Mouse (Mus musculus): ENCODE data around the gene Arhgap23.

Arhgap23 gene

DNA sequence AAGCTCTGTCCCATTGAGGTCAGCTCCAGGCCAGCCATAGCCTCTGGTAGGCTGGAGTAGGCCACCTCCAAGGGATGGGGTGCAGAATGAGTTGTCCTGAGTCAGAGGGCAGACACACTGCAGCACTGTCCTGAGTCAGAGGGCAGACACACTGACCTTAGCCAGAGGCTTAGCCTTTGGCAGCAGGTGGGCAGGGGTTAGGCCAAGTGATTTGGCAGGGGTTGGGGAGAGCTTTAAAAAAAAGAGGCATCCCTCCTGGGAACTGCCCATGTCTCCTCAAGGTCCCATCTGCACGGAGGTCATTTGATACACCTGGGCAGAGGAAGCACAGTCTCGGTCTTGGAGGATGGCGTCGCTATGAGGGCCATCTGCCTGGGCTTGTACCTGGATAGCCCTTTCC, 48.7 kb downstream of the Arhgap23 start:
- DNase-seq (ENCODE audit: low spot score), result no peak

DNA sequence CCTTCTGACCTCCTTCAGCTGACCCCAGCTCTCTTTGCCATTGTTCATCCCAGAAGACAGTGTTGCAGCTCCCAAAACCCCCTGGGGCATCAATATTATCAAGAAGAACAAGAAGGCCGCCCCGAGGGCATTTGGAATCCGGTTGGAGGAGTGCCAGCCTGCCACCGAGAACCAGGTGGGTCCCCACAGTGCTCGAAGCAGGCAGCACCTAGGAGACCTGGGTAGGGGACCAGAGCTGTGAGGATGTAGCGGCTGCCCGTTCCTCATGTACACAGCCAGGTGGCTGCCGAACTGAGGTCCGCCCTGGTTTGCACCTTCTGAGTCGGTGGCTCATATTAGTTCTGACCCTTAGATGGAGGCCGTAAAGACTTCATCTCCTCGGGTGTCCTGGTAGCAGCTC, 50.6 kb downstream of the Arhgap23 start:
- no peak for DNase-seq (ENCODE audit: low spot score)

DNA sequence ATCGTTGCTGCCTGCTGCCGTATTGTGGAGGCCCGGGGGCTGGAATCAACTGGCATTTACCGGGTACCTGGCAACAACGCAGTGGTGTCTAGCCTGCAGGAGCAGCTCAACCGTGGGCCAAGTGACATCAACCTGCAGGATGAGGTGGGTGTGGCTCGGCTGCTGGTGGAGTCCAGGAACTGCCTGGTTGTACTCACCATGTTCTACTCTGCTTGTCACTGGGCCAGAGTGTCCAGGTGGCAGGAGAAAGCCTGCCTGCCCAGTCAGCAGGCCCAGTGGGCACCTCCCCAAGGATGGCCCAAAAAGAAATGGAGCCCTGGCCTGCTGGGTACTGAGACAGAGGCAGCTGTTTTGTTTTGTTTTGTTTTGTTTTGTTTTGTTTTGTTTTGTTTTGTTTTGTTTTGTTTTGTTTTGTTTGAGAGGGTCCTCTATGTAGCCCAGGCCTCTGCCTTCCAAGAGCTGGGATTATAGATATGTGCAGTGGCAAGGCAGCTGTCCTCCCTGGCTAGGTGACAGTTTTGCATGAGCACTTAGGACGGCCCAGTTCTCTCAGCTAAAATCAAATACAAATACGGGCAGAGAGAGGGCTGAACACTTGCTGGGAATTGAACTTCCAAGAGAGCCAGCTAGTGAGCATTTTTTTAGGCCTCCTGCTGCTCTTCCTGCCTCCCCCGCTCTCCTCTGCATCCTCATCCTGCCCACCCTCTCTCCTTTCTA, 51.3 kb downstream of the Arhgap23 start:
- DNase-seq (ENCODE audit: low spot score), result no peak

DNA sequence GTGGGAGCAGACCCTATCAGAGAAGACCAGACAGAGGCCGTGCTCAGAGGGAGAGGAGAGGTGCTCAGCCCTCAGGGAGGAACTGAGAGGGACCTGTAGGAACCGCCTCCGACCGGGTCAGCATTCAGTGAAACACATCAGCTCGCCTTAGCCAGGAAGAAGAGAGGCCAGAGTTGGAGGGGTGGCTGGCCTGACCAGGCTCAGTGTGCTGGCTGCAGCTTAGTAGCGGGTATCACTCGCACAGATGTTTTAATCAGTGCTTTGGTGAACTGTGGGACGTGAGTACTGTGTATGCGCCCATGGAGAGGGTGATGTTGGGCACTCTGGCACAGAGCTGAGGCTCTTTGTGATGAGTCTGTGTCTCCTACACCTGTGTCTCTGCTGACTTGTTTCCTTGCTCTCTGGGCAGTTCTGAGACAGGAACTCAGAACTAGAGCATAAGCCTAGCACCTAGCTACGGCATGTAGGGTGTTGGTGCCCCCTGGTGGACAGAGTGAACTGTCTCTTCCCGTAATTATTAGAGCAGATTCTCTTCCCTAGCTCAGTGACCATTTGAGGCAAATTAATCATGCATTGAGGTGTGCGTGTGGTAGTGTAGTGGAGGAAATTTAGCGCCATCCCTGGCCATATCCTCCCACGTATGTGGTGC, 53.4 kb downstream of the Arhgap23 start:
- DNase-seq (ENCODE audit: low spot score), result peak; percentile 85

DNA sequence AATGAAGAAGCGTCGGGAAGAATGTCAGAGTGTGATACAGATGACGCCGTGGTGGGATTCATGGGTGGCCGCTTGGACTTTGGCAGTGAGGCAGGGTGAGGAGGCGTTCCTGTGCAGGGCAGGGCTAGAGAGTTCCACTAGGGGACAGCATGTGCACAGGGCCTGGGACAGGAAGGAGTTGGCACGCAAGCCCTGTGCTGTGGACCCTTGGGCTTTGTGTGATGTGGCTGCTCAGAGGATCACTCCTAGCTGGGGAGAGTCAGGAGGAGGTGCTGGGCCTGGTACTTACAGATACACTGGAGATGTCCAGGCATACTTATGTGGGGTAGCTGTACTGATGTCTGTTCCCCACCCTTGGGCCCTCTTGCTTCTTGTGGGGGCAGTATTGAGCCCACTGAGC, 54.5 kb downstream of the Arhgap23 start:
- DNase-seq (ENCODE audit: low spot score), result no peak

DNA sequence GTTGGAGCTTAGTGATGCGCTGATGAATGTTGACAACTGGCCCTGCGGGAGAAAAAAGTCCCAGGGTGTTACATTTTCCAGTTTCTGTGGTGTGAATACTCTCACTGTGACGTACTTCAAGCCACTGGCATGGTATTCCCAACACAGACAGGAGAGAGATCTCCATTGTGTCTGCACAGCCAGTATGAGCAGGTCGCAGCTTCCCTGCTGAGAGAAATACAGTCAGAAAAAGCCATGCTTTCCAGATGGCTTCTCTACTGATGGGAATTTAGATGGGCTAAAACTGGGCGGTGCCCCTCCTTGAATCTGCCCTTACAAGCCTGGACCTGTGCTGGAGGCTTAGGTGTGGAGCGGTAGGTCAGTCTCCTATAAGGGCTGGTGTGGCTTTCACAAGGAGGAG, 55.9 kb downstream of the Arhgap23 start:
- no peak for DNase-seq (ENCODE audit: low spot score)

DNA sequence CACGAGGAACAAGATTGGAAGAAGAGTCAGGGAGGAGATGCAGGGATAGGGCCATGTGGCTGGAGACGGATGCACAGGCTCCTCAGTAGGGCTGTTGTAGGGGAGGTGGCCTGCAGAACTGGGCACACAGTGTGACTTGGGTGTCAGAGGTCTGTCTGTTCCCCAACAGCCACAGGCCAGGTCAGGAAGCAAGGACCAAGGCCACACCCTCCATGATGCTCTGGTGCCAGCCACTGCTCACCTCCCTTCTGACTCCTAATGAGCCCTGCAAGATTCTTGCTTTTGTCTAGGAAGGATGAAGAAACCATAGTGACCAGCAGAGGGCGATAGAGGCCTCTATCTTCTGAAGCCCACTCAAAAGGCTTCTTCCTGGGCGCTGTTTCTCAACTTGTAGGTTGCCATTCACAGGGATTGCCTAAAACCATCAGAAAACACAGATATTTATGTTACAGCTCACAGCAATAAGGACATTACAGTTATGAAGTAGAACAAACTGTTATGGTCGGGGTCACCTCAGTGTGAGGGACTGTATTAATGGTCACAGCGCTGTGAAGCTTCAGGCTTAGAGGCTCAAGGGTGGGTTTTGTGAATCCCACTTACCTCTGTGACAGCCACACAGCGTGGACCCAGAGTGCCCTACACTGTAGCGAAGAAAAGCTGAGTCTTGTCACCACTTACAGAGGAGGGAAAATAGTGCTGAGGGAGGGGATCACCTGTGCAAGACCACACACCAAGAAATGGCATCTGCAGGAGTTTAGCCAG, 61.2 kb downstream of the Arhgap23 start:
- DNase-seq (ENCODE audit: low spot score), result peak; percentile 61

DNA sequence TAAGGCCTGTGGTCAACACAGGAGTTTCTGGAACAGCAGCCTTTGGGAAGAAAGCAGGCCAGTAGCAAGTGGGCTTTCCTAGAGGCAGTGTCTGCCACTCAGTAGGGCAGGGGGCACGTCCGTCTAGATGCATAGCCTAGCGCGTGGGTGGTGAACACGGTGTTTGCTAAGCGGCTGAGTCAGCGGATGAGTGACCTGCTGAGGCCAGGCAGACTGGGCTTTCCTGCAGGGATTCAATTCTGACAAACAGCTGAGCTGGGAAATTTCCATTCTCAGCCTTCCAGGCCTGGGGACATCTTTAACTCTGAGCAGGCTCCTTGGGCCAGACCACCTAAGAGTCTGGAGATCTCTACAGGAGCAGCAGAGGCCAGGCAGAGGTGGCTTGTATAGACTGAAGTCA, 62.1 kb downstream of the Arhgap23 start:
- DNase-seq (ENCODE audit: low spot score), result no peak

DNA sequence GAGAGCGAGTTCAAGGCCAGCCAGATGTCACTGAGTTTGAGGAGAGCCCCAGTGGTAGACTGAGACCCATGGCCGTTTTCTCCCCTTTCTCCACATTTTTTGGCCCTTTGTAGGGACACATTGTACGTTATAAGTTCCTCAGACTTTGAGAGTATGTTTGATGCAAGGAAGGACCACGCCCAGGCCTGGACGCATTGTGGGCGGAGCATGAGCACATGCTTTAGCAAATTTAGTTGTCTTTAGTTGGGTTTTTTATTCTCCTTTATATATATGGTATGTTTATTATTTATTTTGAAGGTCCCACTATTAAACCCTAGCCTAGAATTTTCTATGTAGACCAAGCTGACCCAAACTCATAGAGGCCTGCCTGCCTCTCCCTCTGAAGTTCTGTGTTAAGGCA, 63.0 kb downstream of the Arhgap23 start:
- no peak for DNase-seq (ENCODE audit: low spot score)

DNA sequence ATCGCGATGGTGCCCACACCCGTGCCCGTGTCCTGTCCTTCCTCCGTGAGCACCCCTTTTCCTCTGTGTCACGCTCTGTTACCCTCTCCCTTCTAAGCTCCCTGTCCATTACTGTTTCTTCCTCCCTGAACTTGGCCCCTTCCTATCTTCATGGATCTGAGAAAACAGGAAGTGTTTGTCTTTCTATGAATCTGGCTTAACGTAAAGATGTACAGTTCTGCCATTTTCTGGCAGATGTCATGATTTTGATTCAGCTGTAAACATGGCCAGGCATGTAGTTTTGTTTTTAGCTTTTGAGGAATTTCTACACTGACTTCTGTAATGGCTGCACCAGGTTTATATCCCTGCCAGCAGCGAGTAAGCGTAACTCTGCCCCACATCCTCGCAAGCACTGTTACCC, 63.8 kb downstream of the Arhgap23 start:
- DNase-seq (ENCODE audit: low spot score), result no peak

DNA sequence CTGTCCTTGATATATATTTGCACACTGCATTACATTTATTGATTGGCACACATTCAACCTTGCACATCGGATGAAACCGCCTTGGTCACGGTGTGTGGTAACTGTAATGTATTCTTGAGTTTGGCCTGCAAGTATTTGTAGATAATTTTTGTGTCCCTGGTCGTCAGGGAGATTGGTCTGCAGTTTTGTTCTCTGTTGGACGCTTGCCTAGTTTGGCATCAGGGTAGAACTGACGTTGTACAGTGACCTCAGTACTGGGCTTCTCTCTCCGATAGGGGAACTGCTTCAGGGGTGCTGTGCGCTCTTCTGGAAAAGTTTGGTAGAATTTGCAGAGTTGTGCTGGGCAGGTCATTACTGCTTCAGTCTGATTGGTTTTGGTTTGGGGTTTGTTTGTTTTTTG, 64.5 kb downstream of the Arhgap23 start:
- DNase-seq (ENCODE audit: low spot score), result no peak

DNA sequence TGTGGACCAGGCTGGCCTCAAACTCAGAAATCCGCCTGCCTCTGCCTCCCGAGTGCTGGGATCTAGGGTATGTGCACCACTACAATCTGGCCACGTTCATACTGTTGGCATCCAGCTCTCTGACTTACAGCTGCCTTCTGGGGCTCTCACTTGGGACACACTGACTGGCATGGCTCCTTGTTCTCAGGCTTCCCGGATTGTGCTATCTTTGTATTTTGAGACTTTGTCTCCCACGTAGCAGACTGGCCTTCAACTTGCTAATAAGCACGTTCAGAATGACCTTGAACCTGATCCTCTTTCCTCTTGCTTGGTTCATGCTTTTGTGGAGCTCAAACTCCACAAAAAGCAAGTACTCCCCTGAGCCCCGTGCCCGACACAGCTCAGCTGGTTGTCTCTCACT, 70.3 kb downstream of the Arhgap23 start:
- no peak for DNase-seq (ENCODE audit: low spot score)

DNA sequence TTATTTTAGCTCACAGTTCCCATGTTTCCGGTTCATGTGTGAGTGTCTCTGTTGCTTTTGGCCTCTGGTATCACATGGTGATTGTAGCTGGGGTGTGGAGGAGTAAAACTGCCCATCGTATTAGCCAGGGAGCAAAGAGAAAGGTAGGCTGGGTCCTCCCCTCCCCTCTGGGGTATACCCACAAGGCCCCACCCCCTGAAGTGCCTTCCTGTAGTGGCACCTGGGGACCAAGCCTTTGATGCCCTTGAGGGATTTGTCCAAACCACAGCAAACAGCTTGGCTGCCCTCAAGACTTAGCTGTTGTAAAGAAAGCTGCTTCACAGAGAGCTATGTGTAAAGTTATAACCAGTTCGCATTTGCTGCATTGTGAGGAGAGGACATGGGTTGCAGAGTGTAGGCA, 72.3 kb downstream of the Arhgap23 start:
- no peak for DNase-seq (ENCODE audit: low spot score)

DNA sequence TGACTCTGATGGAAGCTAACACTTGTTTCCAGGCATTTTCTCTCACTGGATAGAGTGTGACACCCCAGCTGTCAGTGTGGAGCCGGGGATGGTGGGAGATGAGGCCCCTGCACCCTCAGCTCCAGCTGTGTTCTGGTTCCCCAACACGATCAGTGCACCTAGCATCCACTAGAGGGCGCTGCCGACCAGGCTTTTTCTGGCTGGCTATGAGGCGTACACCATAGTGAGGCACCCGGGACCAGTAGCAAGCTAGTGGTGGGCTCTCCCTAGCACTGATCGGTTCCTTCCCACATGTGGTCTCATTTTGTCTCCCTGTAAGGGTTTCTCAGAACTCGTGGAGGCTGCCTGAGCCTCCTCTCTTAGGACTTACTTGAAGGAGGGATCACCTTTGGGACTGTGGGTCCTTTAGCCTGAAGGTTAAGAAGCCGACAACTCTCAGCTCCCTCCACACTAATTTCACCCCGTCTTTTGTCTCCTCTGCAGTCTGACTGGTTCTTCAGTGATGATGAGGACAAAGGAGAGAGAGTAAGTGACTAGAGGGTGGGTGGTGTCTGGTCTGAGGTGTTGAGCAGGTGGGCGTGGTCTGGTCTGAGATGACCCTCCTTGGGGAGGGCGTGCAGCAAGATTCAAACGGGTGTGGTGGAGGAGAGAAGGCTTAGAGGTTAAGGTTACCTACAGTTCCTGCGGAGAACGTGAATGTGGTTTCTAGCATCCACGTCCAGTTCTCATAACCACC, 74.4 kb downstream of the Arhgap23 start:
- peak; percentile 73 for DNase-seq (ENCODE audit: low spot score)

DNA sequence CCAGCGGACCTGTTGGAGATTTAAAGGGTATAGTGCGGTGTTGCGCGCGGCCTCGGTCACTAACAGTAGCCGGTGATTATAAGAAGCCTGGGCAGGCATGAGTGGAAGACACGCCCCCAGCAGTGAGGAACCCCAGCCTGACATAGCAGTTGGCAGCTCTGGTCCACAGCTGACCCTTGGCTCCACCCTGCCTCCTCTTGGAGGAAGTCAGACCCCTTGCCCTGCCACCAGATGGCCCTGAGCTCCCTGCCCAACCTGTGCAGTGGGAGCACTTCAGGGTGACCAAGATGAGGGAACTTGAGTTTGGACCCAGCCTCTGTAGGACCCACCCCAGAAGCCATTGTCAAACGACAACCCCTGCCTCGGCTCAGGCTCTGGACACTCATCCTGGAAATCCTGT, 76.3 kb downstream of the Arhgap23 start:
- DNase-seq (ENCODE audit: low spot score), result no peak

DNA sequence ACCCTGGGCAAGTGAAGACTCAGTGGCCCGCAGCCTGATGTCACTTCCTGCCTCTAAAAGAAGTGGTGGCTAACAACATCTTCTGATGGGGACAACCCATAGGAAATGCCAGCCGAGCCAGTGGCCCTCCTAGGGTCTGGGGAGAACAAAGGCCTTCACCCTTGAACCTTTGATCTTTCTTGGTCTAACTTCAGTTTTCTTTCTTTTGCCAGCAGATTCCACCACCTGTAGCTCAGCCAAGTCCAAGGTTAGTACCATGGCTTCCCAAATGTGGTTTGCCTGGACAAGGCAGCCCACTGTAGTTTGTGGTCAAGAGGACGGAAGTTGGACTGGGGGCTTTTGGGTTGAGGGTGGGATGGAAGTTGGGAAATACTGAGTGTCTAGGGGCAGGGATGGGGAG, 77.5 kb downstream of the Arhgap23 start:
- DNase-seq (ENCODE audit: low spot score), result no peak

DNA sequence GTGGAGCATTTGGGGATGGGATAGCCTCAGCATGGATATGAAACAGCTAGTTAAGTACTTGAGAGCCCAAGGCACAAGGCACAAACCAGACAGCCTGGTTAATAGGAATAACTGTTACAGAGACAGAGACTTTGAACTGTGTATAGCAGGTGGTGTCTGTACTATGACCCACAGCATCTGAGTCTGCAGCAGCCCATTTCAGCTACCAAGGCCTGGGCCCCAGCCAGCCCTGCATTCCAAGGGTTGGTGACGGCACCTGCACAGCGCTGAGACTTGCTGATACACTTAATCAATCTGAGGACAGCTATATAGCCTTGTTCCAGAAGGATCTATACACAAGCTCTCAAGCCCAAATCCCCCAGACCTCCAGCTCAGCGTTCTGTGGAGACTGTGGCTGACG, 82.2 kb downstream of the Arhgap23 start:
- DNase-seq (ENCODE audit: low spot score), result no peak

DNA sequence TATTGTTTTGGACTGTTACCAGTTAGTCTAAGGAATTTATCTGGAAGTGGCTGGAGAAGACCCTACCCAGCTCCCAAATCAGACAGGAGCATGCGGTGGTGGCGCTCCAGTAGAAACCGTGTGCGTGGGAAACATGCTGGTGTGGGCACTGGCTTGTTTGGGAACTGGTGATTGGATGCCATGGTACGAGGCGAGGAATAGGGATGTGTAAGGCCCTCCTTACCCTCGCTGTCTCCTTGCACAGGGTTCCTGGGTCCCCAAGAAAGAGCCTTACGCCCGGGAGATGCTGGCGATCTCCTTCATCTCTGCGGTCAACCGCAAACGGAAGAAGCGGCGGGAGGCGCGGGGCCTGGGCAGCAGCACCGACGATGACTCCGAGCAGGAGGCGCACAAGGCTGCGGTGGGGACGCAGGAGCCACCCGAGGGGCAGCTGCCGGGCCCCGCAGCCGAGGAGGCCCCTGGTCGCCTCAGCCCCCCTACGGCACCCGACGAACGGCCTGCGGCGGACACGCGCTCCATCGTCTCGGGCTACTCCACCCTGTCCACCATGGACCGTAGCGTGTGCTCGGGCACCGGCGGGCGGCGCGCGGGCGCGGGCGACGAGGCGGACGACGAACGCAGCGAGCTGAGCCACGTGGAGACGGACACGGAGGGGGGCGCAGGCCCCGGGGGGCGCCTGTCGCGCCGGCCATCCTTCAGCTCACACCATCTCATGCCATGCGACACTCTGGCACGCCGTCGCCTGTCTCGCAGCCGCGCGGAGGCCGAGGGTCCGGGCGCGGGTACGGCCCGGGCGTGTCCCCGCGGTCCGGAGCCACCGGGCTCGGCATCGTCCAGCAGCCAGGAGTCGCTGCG, 84.8 kb downstream of the Arhgap23 start, which contains the start of gene 4933428G20Rik:
Gene 4933428G20Rik, minus strand, starts transcription at position 476 of the 855 bp plus-strand sequence.
- DNase-seq (ENCODE audit: low spot score), result no peak

DNA sequence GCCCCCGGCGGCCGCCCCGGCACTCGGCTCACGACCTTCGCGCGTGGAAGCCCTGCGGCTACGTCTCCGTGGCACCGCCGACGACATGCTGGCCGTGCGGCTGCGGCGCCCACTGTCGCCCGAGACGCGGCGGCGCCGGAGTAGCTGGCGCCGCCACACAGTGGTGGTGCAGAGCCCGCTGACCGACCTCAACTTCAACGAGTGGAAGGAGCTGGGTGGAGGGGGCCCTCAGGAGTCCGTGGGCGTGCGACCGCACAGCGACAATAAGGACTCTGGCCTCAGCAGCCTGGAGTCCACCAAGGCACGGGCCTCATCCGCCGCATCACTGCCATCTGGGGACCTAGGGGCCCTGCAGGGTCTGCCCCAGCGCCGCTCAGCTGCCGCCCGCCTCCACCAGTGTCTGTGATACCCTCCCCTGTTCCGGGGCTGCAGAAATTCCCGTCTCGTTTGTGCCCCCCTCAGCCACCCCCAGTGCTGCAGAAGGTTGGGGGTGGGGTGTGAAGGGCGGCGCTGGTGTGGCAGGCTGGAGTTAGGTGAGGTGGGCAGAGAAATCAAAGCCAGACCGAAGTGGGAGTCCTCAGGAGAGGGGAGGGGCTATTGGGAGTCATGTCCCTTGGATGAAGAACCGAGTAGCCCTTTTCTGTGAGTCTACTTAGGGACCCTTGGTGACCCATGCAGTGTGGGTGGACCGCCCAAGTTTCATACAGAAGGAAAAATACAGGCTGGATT, 85.6 kb downstream of the Arhgap23 start:
- no peak for DNase-seq (ENCODE audit: low spot score)

DNA sequence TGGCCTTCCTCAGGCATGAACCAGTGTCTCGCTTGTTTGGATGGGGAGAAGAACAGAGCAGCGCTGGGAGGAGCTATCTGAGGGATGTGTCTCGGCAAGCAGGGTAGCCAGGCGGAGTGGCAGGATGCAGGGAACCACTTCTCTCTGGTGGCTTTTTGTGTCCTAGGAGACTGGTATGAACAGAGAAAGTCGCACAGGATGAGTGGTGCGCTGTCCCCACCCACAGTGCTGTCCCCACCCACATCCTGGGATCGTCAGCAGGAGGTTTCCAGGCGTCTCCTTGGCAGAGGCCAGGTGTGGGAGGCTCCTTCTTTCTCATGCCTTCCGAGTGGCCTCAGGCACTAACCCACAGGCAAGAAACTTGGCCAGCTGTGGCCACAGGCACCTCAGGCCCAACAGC, 87.0 kb downstream of the Arhgap23 start:
- DNase-seq (ENCODE audit: low spot score), result no peak

DNA sequence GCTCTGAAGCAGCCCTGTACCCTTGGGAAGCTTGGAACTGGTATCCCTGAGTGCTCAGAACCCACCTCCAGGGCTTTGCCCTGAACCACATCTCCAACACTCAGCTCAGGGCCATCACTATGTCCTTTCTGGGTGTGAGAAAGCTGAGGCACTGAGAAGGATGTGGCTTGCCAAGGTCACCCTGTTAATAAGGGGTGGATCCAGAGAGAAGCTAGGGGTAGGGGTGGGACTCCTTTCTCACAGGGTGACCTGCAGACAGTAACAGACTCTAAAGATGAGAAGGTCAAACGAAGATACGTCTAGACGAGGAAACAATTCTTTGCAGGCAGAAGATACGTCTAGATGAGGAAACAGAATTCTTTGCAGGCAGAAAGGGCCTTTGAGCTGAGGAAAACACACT, 87.5 kb downstream of the Arhgap23 start:
- DNase-seq (ENCODE audit: low spot score), result no peak
